Mouse (Mus musculus) MEL (cell line): ENCODE data around the gene Glrx2. TPM values are rescaled to one million over a fixed set of nuclear protein-coding genes. Genes with fewer than 3 reads are reported as not detected.

Experiments
- DNase-seq: peaks from one replicate; pipeline ENCODE4 v3.0.0; 2011; ENCODE audit warnings: low read depth, low spot score
- H3K27ac ChIP-seq: 2 replicates; pipeline ENCODE4 v1.5.1; 2012; ENCODE audit warnings: low read depth, mild to moderate bottlenecking, control low read depth, low read length, moderate library complexity; ENCODE audit not compliant: control insufficient read depth
- H3K27me3 ChIP-seq, 2 experiments: fragments of 150-350 bp in 1 of 2; sonication (generic) in 1 of 2; 2 replicates each; pipeline ENCODE4 v1.6.1; 2012; ENCODE audit warnings: low read length in 2 of 2, mild to moderate bottlenecking in 2 of 2, improper control_type of control experiment in 1 of 2, moderate library complexity in 1 of 2; ENCODE audit not compliant: insufficient read depth in 2 of 2, control insufficient read depth in 1 of 2
- H3K36me3 ChIP-seq, 2 experiments: 2 replicates each; pipeline ENCODE4 v1.6.1; 2012 to 2014; ENCODE audit warnings: low read length in 2 of 2, improper control_type of control experiment in 1 of 2, inconsistent platforms in 1 of 2, mild to moderate bottlenecking in 1 of 2; ENCODE audit not compliant: insufficient read depth in 2 of 2, control insufficient read depth in 1 of 2
- H3K4me1 ChIP-seq, 2 experiments: fragments of 150-350 bp in 1 of 2; sonication (generic) in 1 of 2; 2 replicates each; pipeline ENCODE4 v1.6.1; 2012; ENCODE audit warnings: low read length in 2 of 2, improper control_type of control experiment in 1 of 2, mild to moderate bottlenecking in 1 of 2; ENCODE audit not compliant: insufficient read depth in 2 of 2, control insufficient read depth in 1 of 2
- H3K4me3 ChIP-seq, 2 experiments: fragments of 150-350 bp in 1 of 2; sonication (generic) in 1 of 2; 2 replicates each; pipeline ENCODE4 v1.5.1; 2012; ENCODE audit warnings: low read depth in 2 of 2, low read length in 2 of 2, mild to moderate bottlenecking in 2 of 2, moderate library complexity in 2 of 2, control low read depth in 1 of 2, improper control_type of control experiment in 1 of 2; ENCODE audit not compliant: control insufficient read depth in 1 of 2, insufficient read depth in 1 of 2
- H3K79me2 ChIP-seq: 2 replicates; pipeline ENCODE4 v1.6.1; 2012; ENCODE audit warnings: mild to moderate bottlenecking, low read length, moderate library complexity; ENCODE audit not compliant: control insufficient read depth, poor library complexity, insufficient read depth
- H3K9ac ChIP-seq: 2 replicates; pipeline ENCODE4 v1.6.1; 2012; ENCODE audit warnings: low read depth, mild to moderate bottlenecking, control low read depth, low read length, moderate library complexity; ENCODE audit not compliant: control insufficient read depth, poor library complexity, severe bottlenecking
- H3K9me3 ChIP-seq: fragments of 150-350 bp; sonication (generic); replicated peaks from 2 replicates; pipeline ENCODE4 v1.6.1; 2012; ENCODE audit warnings: mild to moderate bottlenecking, low read length, improper control_type of control experiment, moderate library complexity; ENCODE audit not compliant: insufficient read depth
- BHLHE40 ChIP-seq: IDR thresholded peaks from 2 replicates; pipeline ENCODE4 v1.6.1; 2012; ENCODE audit warnings: low read depth, mild to moderate bottlenecking, inconsistent platforms, low read length, improper control_type of control experiment, borderline replicate concordance
- ELF1 ChIP-seq: IDR thresholded peaks from 2 replicates; pipeline ENCODE4 v1.6.1; 2014; ENCODE audit warnings: low read depth, mild to moderate bottlenecking, inconsistent platforms, low read length, improper control_type of control experiment, moderate library complexity
- HCFC1 ChIP-seq: IDR thresholded peaks from 2 replicates; pipeline ENCODE4 v1.6.1; 2012; ENCODE audit warnings: low read depth, mild to moderate bottlenecking, inconsistent platforms, low read length, improper control_type of control experiment, moderate library complexity
- MAX ChIP-seq: IDR thresholded peaks from 2 replicates; pipeline ENCODE4 v1.6.1; 2011; ENCODE audit warnings: low read length, improper control_type of control experiment
- MAZ ChIP-seq: IDR thresholded peaks from 2 replicates; pipeline ENCODE4 v1.6.1; 2012; ENCODE audit warnings: low read depth, mild to moderate bottlenecking, inconsistent platforms, low read length, improper control_type of control experiment
- MEF2A ChIP-seq: IDR thresholded peaks from 2 replicates; pipeline ENCODE4 v1.6.1; 2014; ENCODE audit warnings: low read depth, mild to moderate bottlenecking, inconsistent platforms, low read length, improper control_type of control experiment; ENCODE audit not compliant: poor library complexity, insufficient replicate concordance, severe bottlenecking; ENCODE audit errors: extremely low read depth
- MXI1 ChIP-seq: IDR thresholded peaks from 2 replicates; pipeline ENCODE4 v1.6.1; 2011; ENCODE audit warnings: mild to moderate bottlenecking, low read depth, low read length, improper control_type of control experiment
- MYC ChIP-seq: IDR thresholded peaks from 2 replicates; pipeline ENCODE4 v1.6.1; 2011; ENCODE audit warnings: low read depth, mild to moderate bottlenecking, low read length, improper control_type of control experiment, moderate library complexity
- NELFE ChIP-seq: IDR thresholded peaks from 2 replicates; pipeline ENCODE4 v1.6.1; 2011; ENCODE audit warnings: low read depth, low read length, improper control_type of control experiment
- NRF1 ChIP-seq: IDR thresholded peaks from 2 replicates; pipeline ENCODE4 v1.6.1; 2014; ENCODE audit warnings: low read depth, mild to moderate bottlenecking, inconsistent platforms, low read length, improper control_type of control experiment, moderate library complexity; ENCODE audit not compliant: poor library complexity, insufficient read depth, severe bottlenecking
- POLR2A ChIP-seq, 2 experiments: IDR thresholded peaks; 2 replicates each; pipeline ENCODE4 v1.6.1; 2011 to 2012; ENCODE audit warnings: low read length in 2 of 2, mild to moderate bottlenecking in 2 of 2, control low read depth in 1 of 2, improper control_type of control experiment in 1 of 2, low read depth in 1 of 2, moderate library complexity in 1 of 2; ENCODE audit not compliant: control insufficient read depth in 1 of 2, insufficient read depth in 1 of 2, poor library complexity in 1 of 2
- POLR2AphosphoS5 ChIP-seq: IDR thresholded peaks from 2 replicates; pipeline ENCODE4 v1.6.1; 2012; ENCODE audit warnings: low read depth, borderline replicate concordance, mild to moderate bottlenecking, inconsistent platforms, low read length, moderate library complexity, mixed read lengths
- SIN3A ChIP-seq: IDR thresholded peaks from 2 replicates; pipeline ENCODE4 v1.6.1; 2012; ENCODE audit warnings: low read length, improper control_type of control experiment, inconsistent platforms
- TAL1 ChIP-seq: IDR thresholded peaks from 2 replicates; pipeline ENCODE4 v1.6.1; 2012; ENCODE audit warnings: mild to moderate bottlenecking, inconsistent platforms, low read length, moderate library complexity, mixed read lengths
- USF1 ChIP-seq: IDR thresholded peaks from 2 replicates; pipeline ENCODE4 v1.6.1; 2014; ENCODE audit warnings: low read depth, mild to moderate bottlenecking, inconsistent platforms, low read length, improper control_type of control experiment, moderate library complexity
- USF2 ChIP-seq, 2 experiments: IDR thresholded peaks; 2 replicates each; pipeline ENCODE4 v1.6.1; 2011 to 2012; ENCODE audit warnings: improper control_type of control experiment in 2 of 2, low read length in 2 of 2, borderline replicate concordance in 1 of 2, inconsistent platforms in 1 of 2, low read depth in 1 of 2, mild to moderate bottlenecking in 1 of 2; ENCODE audit not compliant: insufficient read depth in 1 of 2
- ZKSCAN1 ChIP-seq: IDR thresholded peaks from 2 replicates; pipeline ENCODE4 v1.6.1; 2012; ENCODE audit warnings: low read depth, mild to moderate bottlenecking, inconsistent platforms, low read length, improper control_type of control experiment, moderate library complexity
- ZNF384 ChIP-seq: IDR thresholded peaks from 2 replicates; pipeline ENCODE4 v1.6.1; 2012; ENCODE audit warnings: low read depth, mild to moderate bottlenecking, inconsistent platforms, low read length, improper control_type of control experiment
- polyA plus RNA-seq, 2 experiments: library from polyadenylated mRNA; stranded (reverse) in 1 of 2; unstranded in 1 of 2; fragments of >175 nt in 1 of 2; fragments of >200 nt in 1 of 2; gene quantifications; 2 replicates each; pipeline versions ENCODE4 v1.2.1 to v1.2.4; 2012; ENCODE audit warnings: low replicate concordance in 2 of 2, low read depth in 1 of 2; ENCODE audit not compliant: insufficient read length in 2 of 2, insufficient read depth in 1 of 2, missing spikeins in 1 of 2
- total RNA-seq: library from RNA; depleted of rRNA; stranded (reverse); fragments of 300-350 nt; gene quantifications from 2 replicates; pipeline ENCODE4 v1.2.3, GENCODE M21; 2012

Gene Glrx2
- total and polyA plus RNA-seq, 3 experiments = 25.3 to 61.6 TPM; not detected in 1

DNA sequence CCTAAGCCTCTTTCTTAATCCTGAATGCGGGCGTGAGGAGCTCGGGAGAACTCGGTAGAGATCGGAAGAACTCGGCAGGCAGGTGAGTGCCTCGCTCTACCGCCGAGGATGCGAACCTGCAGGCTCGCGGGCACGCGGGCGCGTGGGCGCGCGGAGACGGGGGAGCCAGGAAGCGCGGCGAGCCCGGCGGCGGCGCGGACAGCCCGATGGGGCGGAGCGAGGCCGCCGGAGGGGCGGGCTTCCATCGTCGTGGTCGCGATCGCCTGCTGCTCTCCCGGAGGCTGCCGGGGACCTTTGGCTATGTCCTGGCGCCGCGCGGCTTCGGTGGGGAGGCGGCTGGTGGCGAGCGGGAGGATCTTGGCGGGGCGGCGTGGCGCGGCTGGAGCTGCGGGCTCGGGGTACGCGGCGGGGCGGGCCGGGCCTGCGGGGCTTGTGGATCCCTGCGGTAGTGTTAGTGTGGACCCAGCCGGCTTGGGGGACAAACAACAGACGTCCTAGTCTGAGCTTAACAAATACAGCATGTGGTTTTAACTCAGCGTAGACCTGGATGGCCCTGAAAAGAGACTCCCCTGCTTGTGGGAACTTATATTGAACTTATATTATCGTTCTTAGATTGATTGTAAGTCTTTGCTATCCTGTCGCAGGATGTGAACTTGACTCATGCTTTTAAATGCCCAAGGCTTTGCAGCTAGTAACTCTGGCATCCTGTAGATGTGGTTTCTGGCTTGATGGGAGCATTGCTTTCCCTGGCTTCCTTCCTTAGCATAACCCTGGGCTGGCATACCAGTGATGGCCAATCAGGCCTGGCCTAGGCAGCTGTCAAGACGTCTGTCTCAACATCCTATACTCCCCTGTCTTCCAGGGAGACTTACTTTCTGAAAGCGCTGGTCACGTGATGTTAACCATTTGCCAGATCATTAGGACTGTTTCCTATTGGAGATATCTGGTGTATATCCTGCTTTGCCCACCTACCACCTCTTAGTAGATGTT lies 23.5 kb downstream of the Glrx2 start:
- peak overlapping the region; percentile 81 for H3K27ac ChIP-seq
- no peak for TF ChIP-seq MEF2A
- no peak for TF ChIP-seq NRF1
- peak; percentile 17; the same call in 1 of the 2 replicates for TF ChIP-seq MYC
- TF ChIP-seq MAX = peak; percentile 89
- TF ChIP-seq NELFE = peak; percentile 54
- TF ChIP-seq USF1 = peak; percentile 97
- no peak for TF ChIP-seq MAZ
- TF ChIP-seq USF2 (IDR thresholded peaks at IDR 0.05; ENCODE audit: borderline replicate concordance in 1 of 2, insufficient read depth in 1 of 2, low read depth in 1 of 2, low read length in 2 of 2) = peak; percentile 73 to 87
- peak; percentile 61 for TF ChIP-seq MXI1
- TF ChIP-seq POLR2AphosphoS5 = no peak
- TF ChIP-seq ZKSCAN1 = no peak
- TF ChIP-seq HCFC1 = peak; percentile 49; the same call in 1 of the 2 replicates
- peak; percentile 57; the same call in 1 of the 2 replicates for TF ChIP-seq SIN3A
- peak; percentile 34; the same call in 1 of the 2 replicates for TF ChIP-seq ELF1
- peak; percentile 70 for TF ChIP-seq BHLHE40
- TF ChIP-seq POLR2A (IDR thresholded peaks at IDR 0.05; ENCODE audit: control insufficient read depth in 1 of 2, insufficient read depth in 1 of 2, low read depth in 1 of 2, low read length in 2 of 2, poor library complexity in 1 of 2) = peak; percentile 61 to 62; a peak in 2 of 4 replicates
- H3K27me3 ChIP-seq = no peaks in the 10 kb centered on the region
- H3K4me3 ChIP-seq = peak overlapping the region; percentile 67 to 94
- no peaks in the 10 kb centered on the region for H3K9me3 ChIP-seq
- peak; percentile 90 for DNase-seq
- H3K9ac ChIP-seq = peak overlapping the region; percentile 76
- no peaks in the 10 kb centered on the region; a peak in 1 of 4 replicates for H3K4me1 ChIP-seq
- H3K36me3 ChIP-seq = peaks cover 0 to 10% of the 10 kb centered on the region in 2 experiments; a peak in 2 of 4 replicates
- H3K79me2 ChIP-seq = no peaks in the 10 kb centered on the region; the same call in 1 of the 2 replicates

DNA sequence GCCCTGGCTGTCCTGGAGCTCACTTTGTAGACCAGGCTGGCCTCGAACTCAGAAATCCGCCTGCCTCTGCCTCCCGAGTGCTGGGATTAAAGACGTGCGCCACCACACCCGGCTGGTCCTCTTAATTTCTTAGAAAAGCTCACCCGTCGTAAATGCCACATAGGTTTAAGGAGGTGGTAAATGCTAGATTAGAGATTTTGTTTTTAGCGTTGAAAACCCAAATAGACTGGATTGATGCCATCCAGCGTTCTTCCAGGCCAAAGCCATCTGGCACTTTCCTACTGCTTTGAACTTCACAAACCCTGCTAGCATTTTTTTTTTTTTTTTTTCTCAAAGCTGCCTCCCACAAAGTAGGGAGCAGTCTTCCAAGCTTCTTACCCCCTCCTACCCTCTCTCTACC lies 24.4 kb downstream of the Glrx2 start:
- H3K27me3 ChIP-seq = no peaks in the 10 kb centered on the region
- H3K27ac ChIP-seq = no peak overlapping the region; the same call in 1 of the 2 replicates
- H3K9me3 ChIP-seq = no peaks in the 10 kb centered on the region
- DNase-seq = no peak
- peak overlapping the region; percentile 67 to 94 for H3K4me3 ChIP-seq
- no peak for TF ChIP-seq TAL1
- peak; percentile 25; the same call in 1 of the 2 replicates for TF ChIP-seq ZNF384
- TF ChIP-seq, all 39 proteins: peak for 1
- Histone ChIP-seq H3K4me1 (no peaks in the 10 kb centered on the region; a peak in 1 of 4 replicates), H3K36me3 (peaks cover 0 to 10% of the 10 kb centered on the region in 2 experiments; a peak in 2 of 4 replicates), H3K79me2 (no peaks in the 10 kb centered on the region; the same call in 1 of the 2 replicates), H3K9ac (peak overlapping the region; percentile 76; the same call in 1 of the 2 replicates)
